8 mouse cellular contexts compared by ENCODE assay signal in the genomic region with DNA sequence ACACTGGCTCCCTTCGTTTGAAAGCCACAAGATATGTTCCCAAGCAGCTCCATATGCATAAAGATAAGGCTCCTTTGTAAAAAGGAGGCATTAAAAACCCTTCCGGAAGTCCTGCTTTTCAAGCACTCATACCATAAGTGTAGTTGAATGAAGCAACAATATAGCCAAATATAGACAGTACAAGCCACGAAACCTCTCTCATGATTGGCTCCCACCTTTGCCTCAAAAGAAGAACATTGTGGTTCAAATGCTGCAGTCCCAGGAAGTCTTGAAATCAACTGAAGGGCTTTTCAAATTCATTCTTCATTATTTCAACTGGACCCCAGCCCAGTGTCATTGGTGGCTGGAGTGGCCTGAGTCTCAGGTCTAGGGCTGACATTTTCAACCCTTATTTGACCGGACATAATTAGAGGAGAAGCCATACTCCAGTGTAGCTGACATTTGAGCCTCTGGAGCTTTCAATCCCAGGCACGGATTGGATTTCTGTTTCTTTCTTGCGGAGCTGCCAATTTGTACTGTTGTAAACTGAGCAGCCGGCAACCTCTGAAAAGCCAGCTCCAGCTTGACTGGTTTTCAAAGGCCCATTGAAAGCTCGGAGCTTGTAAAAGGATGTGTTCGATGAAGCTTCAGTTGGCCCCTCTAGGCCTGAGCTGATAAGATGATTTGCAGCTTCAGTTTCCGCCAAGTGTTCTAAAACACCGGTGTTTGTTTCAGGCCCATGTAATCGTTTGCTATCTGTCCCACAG.
DNase-seq lines count a peak whose midpoint lies in the region; ATAC-seq and TF ChIP-seq lines count a peak whose summit lies in the region.

No protein-coding gene starts in this region.

- no peak overlapping the region for H3K4me2 ChIP-seq in limb, embryonic 11.5 days (ENCODE audit: low read depth, severe bottlenecking)

- ATAC-seq in limb, embryonic 11.5 days (ENCODE audit: insufficient number of reproducible peaks, low FRiP score, low TSS enrichment, low read depth) = no peak

- no peak for TF ChIP-seq CTCF in gastrocnemius, adult 2 months (IDR thresholded peaks at IDR 0.05)
- no peak for TF ChIP-seq CTCF in thymus, adult 2 months (IDR thresholded peaks at IDR 0.05; ENCODE audit: borderline replicate concordance, control insufficient read depth, extremely low read depth, insufficient read depth, low read length, poor library complexity)

- H3K4me3 ChIP-seq in gastrocnemius, adult 2 months = no peak overlapping the region; the same call in 1 of the 2 replicates
- no peak overlapping the region for H3K4me3 ChIP-seq in thymus, adult 2 months (ENCODE audit: control insufficient read depth, insufficient read depth, low read length)
- no peak overlapping the region for H3K4me3 ChIP-seq in limb, embryonic 11.5 days (ENCODE audit: low read depth, low read length)

- no peaks in the 10 kb centered on the region for H3K9me3 ChIP-seq in limb, embryonic 11.5 days (ENCODE audit: control insufficient read depth, low read length)

- no peak overlapping the region for H3K9ac ChIP-seq in limb, embryonic 11.5 days (ENCODE audit: low read length)

- TF ChIP-seq POLR2A in thymus, adult 2 months (IDR thresholded peaks at IDR 0.05; ENCODE audit: control insufficient read depth, extremely low read depth, insufficient read depth, low read length, poor library complexity) = no peak

- H3K27me3 ChIP-seq in thymus, adult 2 months (ENCODE audit: control insufficient read depth, insufficient read depth, low read length) = no peaks in the 10 kb centered on the region
- H3K27me3 ChIP-seq in limb, embryonic 11.5 days (ENCODE audit: control insufficient read depth, insufficient read depth, low read length) = peaks cover 7% of the 10 kb centered on the region
- H3K27me3 ChIP-seq in splenic B cell, adult 2 months (ENCODE audit: control insufficient read depth, insufficient read depth, low read length, poor library complexity, severe bottlenecking) = no peaks in the 10 kb centered on the region

- H3K4me1 ChIP-seq in thymus, adult 2 months (replicated peaks; ENCODE audit: control insufficient read depth, insufficient read depth, low read length) = peaks cover 23% of the 10 kb centered on the region
- H3K4me1 ChIP-seq in limb, embryonic 11.5 days (ENCODE audit: control insufficient read depth, insufficient read depth, low read length) = no peaks in the 10 kb centered on the region; the same call in 1 of the 2 replicates

- intact Hi-C loops in gastrocnemius, adult 2 months (cut with DNase I) = loop anchor here (5.0 kb wide), 1 partner anchor 441 kb away; no protein-coding TSS in a partner anchor

- DNase-seq in gastrocnemius, adult 2 months = peak; percentile 31
- DNase-seq in gastrocnemius, postnatal 25 days = no peak
- no peak for DNase-seq in thymus, adult 2 months
- DNase-seq in thymus, postnatal 14 days = no peak
- no peak for DNase-seq in limb, embryonic 11.5 days (ENCODE audit: low spot score)
- DNase-seq in splenic B cell, adult 2 months (ENCODE audit: low read depth, low spot score) = peak; percentile 37
- no peak for DNase-seq in testis, postnatal 14 days (ENCODE audit: low spot score)
- DNase-seq in spleen, postnatal 4 days (ENCODE audit: low spot score in 2 of 2) = no peak

- H3K36me3 ChIP-seq in thymus, adult 2 months (ENCODE audit: control insufficient read depth, insufficient read depth, low read length) = no peaks in the 10 kb centered on the region
- no peaks in the 10 kb centered on the region for H3K36me3 ChIP-seq in limb, embryonic 11.5 days (ENCODE audit: control insufficient read depth, insufficient read depth, low read length)
- H3K36me3 ChIP-seq in splenic B cell, adult 2 months (ENCODE audit: control insufficient read depth, insufficient read depth, low read length, poor library complexity, severe bottlenecking) = no peaks in the 10 kb centered on the region

- 49% methylated on average over 12 of the region's 12 CpGs for WGBS in thymus, adult 2 months
- WGBS in limb, embryonic 11.5 days = 51% methylated on average over 12 of the region's 12 CpGs

- H3K27ac ChIP-seq in gastrocnemius, adult 2 months = peak overlapping the region; percentile 67
- H3K27ac ChIP-seq in thymus, adult 2 months (ENCODE audit: control insufficient read depth, insufficient read depth, low read length) = peak overlapping the region; percentile 79
- H3K27ac ChIP-seq in limb, embryonic 11.5 days (replicated peaks; ENCODE audit: low read depth, low read length) = 0 out of 2 replicates have a peak overlapping the region, but pooled peaks have one; percentile 8

Comparison
In these comparisons a context has a peak if more than half of its experiments do, and no peak if none do; other contexts are left out.
1. DNase-seq: peak in gastrocnemius, adult 2 months (single experiment) and splenic B cell, adult 2 months (single experiment); none in gastrocnemius, postnatal 25 days (single experiment), thymus, adult 2 months (single experiment), thymus, postnatal 14 days (single experiment), limb, embryonic 11.5 days (single experiment), testis, postnatal 14 days (single experiment) and spleen, postnatal 4 days (0 of 2).
2. H3K27ac ChIP-seq: peak in every context shown above with its lines; median percentile 79 in thymus, adult 2 months; 67 in gastrocnemius, adult 2 months; 8 in limb, embryonic 11.5 days.